Mouse (Mus musculus): Measurements from ENCODE around the gene Elf1.
A peak's percentile ranks its signal among the peaks of the same experiment; 100 is the strongest.
"Not testable (repeated sequence)": the region's sequence is repeated elsewhere in the genome, so short reads cannot be mapped to it uniquely, and the experiment has no call there.

Elf1 gene

DNA sequence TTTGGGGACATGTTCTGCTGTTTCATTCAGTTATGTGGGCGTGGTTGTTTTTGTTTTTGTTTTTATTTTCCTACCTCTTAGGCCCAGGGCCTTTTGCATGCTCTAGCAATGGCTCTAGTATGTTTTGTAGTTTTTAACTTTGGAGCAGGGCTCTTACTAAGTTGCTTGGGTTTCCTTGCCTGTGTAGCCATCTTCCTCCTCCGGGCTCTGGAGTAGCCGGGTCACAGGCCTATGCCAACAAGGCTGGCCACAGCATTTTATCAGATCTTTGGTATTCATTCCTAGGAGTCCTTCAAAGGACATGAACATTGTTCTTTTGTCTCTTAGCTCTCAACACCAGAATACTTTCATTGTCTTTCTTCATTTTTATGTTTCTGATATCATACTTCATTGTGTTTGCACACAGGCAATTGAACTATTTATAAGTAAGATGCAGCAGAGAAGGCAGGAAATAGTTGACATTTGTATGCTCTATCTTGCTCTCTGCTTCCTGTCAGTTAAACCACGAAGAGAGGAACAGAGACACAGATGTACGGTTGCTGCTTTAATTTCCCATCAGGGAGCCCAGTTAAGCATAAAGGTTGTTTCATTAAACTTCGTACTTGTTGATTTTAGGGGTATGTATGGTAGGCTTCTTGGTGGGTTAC lies 40.6 kb downstream of the Elf1 start:
- DNase-seq (ENCODE audit: low read depth) = peak; percentile 92

DNA sequence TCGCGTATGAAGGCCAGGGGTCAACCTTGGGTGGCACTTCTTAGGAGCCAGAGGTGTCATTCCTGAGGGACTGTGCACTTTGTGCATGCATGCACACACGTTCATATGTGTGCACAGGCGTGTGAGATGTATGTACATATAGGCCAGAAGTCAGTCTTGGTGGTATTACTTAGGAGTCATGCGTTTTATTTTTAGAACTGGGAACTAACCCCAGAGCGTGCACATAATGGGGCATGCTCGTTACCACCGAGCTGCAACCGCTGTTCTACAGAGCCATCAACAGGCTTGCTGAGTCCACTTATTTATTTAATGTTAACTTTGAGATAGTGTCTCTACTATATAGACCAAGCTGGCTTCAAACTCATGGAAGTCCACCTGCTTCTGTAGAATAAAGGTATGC lies 41.4 kb downstream of the Elf1 start:
- peak; percentile 73 for DNase-seq (ENCODE audit: low read depth)

DNA sequence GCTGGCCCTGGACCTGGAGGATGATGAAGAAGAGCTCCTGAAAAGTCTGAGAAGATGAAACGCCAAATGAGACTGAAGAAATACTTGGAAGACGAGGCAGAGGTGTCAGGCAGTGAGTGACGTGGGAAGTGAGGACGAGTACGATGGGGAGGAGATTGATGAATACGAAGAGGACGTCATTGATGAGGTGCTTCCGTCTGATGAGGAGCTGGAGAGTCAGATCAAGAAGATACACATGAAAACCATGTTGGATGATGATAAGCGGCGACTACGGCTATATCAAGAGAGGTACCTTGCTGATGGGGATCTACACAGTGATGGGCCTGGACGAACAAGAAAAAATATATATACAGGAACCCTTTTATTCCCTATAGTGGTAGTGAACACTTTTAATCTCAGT lies 45.1 kb downstream of the Elf1 start:
- not testable (repeated sequence) for DNase-seq (ENCODE audit: low read depth)

DNA sequence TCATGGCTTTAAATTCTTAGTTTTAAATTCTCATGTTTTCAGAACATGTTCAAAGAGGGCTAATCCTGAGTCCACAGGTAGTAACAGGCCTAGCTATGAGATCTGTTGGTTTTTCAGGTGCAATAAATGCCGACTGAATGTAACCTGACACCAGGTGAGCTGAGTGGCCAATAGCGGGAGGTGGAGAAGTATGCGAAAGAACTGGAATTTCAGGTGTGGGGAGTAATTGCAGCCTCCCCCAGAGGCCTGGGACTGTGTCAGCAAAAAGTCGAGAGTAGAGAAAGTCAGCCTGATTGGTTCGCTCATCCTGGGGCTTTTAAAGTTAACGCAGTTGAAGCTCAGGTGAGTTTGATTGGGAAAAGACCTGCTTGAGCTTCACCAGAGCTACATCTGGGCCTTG lies 46.7 kb downstream of the Elf1 start:
- DNase-seq (ENCODE audit: low read depth) = no peak

DNA sequence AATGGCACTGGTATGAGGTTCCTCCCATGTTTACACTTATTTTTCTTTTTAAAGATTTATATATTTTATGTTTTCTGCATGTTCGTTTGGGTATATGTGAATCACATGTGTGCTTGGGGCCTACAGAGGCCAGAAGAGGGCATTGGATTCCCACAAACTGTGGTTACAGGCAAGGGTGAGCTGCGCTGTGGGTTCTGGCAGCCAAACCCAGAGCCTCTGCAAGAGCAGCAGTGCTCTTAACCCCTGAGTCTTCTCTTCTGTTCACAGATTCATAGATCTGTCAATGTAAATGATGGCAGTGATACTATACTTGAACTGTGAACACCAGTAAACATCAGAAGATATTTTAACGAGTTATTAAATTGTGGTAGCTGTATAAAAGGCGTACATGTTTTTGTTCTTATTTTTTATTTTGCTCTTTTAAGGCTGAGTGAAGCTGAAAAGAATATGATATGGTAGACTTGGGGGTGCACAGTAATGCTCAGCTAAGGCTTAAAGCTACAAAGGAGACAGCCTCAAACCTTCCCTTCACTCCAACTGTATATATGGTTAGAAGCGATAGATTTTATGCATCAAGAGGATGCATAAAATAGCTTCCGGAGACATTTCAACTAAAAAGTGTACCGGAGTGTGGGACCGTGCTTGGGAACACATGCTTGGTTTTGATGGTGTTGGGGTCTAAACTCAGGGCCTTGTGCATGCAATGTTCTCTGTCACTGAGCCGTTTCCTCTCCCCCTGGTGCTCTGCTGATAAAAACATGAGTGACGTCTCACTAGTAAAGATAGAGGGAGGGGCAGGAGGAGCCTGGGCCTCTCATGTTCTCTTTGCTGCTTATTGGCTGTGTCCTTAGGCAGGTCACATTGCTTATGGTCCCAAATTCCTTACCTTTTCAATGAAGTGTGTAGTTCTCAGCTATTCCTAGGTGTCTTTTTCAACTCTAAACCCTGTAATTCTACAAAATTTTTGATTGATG lies 48.9 kb downstream of the Elf1 start:
- DNase-seq (ENCODE audit: low read depth) = peak; percentile 78

DNA sequence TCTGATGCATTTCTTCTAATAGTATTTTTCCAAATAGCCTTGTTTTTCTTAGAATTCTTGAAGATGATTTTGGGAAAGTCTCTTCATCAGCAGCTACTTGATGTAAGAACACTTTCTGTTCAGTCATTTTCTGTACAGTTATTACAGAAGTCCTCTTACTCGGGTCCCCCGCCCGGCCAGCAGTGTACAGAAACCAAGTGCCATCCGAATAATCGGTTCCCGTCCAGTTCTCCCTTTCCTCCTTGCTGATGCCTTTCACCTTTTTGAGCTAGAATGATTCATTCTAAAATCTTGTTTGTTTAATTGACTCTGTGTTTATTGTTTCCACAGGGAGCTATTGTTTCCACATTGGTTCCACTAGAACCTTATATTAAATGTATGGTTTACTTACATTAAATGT lies 49.8 kb downstream of the Elf1 start:
- no peak for DNase-seq (ENCODE audit: low read depth)

DNA sequence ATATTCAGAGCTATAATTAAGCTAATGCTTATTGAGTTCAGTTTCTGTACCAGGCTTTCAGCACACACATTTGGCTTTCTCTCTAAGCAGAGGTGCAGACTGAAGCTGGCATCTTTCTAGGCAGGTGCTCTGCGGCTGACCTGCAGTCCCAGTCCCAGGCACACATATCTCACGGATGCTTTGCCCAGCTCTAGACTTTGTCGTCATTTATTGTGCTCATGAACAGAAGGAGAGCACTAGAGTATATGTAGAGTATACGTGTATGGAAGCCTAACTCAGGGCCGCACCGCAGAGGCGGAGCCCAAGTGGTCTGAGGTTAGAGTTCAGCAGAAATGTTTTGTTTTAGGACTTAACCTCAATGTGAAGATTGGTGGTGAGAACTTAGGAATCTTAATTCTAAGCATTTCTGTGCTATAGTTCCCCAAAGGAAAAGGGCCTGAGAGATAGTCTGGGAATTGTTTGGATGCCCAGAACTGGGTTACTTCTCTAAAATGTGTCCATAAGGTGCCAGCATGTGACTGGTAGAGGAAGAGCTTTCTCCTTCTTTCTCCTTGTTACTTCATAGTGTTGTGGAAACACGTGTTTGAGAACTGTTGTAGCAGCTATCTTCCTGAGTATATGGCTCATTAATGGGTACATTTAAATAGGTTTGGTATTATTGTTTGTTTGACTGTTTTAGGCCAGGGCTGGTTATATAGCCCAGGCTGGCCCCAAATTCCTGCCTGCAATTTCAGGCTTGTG lies 51.2 kb downstream of the Elf1 start:
- DNase-seq (ENCODE audit: low read depth) = no peak

DNA sequence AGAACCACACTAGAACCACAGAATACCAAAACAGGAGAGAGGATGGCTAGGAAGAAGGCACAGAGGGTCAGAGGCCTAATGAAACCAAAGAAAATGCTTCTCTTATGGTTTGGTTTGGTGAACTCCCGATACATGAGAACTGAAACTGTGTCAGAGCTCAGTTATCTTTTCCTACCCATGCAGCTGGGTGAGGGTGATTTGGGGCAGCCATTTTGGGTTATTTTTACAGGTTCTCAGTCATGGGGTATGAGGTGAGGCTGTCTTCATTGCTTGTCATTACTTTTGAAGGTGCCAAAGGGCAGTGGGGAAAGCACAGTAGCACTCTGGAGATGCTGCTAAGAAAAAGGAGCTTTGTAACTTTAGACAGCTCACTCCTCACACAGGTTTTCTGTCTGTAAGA lies 52.4 kb downstream of the Elf1 start:
- no peak for DNase-seq (ENCODE audit: low read depth)

DNA sequence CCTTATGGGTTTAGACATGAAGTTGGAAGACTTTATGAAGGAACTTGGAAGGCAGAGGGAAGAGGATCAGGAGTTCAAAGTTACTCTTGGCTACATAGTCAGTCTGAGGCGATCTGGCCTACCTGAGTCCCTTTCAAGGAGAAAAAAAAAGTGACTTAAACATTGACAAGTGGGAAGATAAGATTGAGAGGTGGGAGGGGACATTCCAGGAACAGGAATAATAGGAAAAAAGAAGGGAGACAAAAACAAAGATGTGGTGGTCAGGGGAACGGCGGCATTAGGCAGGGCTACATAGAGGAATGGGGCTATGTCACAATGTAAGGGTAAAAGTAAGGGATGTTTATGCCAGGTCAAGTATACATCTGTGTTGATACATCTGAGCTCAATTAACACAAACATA lies 53.2 kb downstream of the Elf1 start:
- DNase-seq (ENCODE audit: low read depth) = no peak

DNA sequence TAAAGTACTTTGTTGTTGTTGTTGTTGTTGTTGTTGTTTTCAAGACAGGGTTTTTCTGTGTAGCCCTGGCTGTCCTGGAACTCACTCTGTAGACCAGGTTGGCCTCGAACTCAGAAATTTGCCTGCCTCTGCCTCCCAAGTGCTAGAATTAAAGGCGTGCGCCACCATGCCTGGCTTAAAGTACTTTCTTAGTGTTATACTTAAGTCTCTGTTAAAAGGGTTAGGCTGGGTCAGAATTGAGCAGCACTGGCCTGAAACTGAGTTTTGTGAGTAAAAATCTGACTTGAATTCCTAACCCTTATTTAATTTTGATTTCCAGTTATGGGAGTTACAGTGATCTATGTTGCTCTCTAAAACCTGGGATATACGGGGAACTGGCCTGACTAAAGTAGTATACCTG lies 53.7 kb downstream of the Elf1 start:
- not testable (repeated sequence) for DNase-seq (ENCODE audit: low read depth)

DNA sequence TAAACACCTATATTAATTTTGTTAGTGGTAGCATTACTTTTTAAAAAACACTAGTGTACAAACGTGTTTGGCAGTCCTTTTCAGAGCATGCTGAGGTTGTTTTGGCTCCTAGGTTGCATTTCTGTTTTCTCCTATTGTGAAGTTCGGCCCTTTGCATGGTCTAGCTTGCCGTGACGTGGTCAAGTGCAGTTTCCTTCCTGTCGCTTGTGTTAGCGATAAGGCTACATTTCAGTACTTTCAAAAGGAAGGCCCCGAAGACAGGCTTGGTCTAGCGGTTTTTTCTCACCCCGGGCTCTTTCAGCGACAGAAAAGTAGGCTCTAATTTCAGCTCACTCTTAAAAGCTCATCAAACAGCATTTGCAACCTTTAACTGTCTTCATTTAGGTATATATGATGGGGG lies 54.3 kb downstream of the Elf1 start:
- DNase-seq (ENCODE audit: low read depth) = peak; percentile 95

DNA sequence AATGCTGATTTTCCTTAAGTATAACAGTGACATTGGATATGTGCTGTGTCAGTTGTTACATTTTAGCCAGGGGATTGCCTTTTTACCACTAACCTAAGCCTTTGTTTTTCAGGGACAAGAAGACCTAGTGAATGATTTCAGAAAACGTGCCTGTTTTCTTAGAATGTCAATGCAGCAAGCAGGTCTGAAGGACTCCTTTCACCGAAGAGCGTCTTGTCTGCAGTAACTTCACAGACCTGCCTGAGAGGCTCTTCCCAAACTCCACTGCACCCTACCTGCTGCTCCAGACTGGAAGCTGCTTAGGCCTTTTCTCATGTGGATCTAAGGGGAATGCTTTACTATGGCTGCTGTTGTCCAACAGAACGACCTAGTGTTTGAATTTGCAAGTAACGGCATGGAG lies 55.0 kb downstream of the Elf1 start:
- DNase-seq (ENCODE audit: low read depth) = peak; percentile 52

DNA sequence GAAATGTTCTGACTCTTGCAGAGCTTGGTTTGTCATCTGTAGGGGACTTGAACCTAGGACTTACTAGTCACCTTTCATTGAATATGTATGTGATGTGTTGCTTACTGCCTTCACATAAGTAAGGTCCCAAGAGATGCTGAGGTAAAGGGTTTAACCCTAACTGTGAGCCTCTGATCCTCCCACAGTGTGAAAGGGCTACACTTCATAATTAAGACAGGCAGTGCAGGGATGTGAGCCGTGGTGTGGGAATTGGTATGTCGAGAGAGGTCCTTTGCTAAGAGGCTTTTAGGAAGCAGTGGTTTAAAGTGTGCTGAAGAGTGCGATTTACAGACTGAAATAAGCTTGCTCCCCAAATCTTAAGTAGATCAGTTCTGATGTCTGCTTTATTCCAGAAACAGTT lies 55.8 kb downstream of the Elf1 start:
- DNase-seq (ENCODE audit: low read depth) = no peak

DNA sequence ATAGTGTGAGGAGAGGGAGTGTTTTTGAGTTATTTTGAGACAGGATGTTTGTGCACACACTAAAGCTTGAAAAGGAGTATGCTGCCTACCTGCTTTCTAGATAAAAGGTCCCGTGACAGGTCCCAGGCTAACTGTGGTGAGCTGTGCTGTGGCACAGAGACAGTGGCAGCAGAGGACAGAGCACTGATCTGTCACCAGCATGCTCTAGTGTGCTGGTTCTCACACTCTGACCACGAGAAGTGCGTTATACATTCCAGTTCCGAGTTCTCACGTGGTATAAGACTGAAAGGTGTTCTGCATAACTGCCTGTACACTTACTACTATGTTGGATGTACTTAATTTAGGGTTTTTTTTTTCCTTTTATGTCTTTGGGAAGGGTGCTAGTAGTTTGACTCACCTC lies 56.5 kb downstream of the Elf1 start:
- peak; percentile 73 for DNase-seq (ENCODE audit: low read depth)

DNA sequence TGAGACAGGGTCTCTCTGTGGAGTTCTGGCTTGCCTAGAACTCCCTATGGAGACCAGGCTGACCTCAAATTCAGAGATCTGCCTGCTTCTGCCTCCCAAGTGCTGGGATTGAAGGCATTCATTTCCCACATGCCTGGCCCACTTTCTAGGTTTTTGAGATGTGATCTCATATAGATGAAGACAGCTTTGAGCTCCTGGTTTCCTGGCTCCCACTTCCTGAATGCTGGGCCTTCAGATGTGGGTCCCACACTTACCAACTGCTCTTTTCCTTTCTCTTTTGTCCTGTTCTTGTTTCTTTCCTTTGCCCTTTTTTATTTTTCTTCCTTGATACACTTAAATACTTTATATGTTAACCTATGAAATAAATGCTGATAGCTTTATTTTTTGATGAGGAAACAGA lies 56.9 kb downstream of the Elf1 start:
- DNase-seq (ENCODE audit: low read depth) = no peak

DNA sequence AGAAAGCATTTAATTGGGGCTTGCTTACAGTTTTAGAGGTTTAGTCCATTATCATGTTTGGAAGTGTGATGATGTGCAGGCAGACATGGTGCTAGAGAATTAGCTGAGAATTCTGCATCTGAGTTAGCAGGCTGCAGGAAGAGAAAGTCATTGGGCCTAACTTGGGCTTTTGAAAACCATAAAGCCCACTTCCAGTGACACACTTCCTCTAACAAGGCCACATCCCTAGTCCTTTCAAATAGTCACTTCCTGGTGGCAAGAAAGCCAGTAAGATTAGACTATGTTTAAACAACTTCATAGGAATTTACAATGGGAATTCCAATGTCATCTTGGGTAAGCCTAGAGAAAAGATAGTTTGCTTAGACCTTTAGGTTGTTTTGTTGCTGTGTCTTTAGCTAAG lies 60.6 kb downstream of the Elf1 start:
- DNase-seq (ENCODE audit: low read depth) = peak; percentile 66

DNA sequence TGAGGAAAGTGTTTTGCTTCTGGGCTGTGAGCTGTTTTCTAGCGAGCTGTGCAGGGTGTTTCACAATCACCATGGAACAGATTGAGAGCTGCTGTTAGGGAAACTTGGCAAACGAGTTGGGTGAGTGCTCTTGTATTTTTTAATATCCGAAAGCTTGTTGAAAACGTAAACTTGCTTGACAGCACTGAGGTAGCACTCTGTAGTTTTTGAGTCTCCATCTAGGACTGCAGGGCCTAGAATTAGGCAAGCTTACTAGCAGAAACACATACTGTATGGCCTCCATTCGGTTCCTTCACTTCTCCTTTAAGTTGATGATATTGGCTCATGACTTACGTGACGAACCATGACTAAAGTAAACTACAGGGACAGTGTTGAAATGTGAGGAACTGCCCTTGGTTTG lies 68.3 kb downstream of the Elf1 start:
- peak; percentile 71 for DNase-seq (ENCODE audit: low read depth)

DNA sequence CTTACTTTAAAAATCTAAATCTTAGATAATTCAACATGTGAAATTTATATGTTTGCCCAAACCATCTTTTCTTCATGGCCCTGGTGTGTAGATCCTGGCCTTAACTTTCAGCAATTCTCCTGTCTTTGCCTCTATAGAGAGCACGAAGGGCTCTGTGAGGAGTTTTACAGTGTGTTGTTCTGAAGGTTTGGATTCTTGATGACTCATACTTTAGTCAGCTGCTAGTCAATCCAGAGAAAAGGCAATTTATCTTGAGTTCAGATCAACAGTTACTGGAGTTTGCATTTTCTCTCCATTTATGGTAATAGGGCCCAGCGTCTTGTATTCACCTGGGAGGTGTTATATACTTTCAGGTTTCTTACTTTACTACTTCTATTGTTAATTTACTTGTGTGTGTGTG lies 70.9 kb downstream of the Elf1 start:
- peak; percentile 83 for DNase-seq (ENCODE audit: low read depth)

DNA sequence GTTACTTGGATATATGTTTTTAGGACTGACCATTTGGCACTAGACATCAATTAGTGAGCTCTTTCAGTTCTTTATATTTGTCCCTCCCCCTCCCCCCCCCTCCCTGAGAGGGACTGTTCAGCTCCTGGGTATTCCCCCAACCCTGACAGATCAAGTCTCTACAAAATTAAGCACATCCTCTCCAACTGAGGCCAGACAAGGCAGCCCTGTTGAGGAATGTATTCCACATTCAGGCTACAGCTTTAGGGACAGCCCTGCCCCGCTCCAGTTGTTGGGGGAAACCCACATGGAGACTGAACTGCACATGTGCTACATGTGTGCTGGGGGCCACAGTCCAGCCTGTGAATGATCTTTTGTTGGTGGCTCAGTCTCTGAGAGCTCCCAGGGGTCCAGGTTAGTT lies 71.9 kb downstream of the Elf1 start:
- no peak for DNase-seq (ENCODE audit: low read depth)

DNA sequence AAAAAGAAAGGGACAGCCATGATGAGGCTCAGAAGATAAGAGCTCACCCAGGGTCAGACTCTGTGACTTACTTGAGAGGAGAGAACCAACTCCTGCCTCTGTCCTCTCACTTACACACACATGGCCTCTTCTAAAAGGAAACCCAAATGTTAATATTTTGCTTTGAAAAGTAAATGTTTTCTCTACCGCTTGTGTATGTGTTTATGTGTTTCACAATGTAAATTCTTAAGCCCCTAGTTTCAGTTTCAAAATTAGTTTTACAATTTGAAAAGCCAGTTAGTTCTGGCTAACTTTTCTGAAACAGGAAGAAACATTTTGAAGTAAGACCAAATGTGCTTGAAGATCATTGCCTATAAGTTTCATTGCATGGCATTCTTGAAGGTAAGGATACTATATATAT lies 76.8 kb downstream of the Elf1 start:
- no peak for DNase-seq (ENCODE audit: low read depth)

DNA sequence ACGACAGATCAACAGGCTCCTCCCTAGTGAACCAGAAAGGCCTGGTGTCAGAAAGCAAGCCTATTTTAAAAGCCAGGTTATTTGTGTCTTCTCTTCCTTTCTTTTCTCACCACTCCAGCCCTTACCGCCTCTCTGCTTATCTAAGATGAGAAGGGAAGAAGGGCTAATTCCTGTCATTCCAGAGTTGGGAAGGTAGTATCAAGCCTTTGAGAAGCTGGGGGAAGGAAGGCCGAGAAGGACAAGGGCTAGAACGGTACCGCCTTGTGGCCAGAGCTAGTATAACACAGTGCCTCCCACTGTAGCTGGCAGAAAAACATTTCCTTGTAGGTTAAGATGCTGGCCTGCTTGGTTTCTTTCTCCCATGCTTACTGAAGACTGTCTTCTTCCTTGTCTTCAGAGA lies 81.8 kb downstream of the Elf1 start:
- peak; percentile 68 for DNase-seq (ENCODE audit: low read depth)

DNA sequence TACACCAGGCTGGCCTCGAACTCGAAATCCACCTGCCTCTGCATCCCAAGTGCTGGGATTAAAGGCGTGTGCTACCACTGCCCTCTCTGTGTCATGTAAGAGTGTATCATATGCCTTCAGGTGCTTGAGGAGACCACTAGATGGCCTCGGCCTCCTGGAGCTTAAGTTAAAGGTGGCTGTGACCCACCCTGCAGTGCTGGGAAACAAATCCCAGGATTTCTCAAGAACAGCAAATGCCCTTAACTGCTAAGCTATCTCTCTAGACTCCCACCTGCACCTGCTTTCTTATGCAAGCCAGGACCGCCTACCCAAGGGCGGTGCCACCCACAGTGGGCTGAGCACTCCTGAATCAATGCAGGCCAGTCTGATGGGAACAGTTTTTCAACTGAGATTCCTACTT lies 83.8 kb downstream of the Elf1 start:
- peak; percentile 67 for DNase-seq (ENCODE audit: low read depth)
